Mouse (Mus musculus): ENCODE measurements around the gene Zfp526.

Gene Zfp526

GRCm38 (mm10) chr7:25267751-25268463 lies 46.7 kb downstream of the Zfp526 start:
- peak; percentile 100 for DNase-seq (ENCODE audit: low spot score)

- DNase-seq (ENCODE audit: low spot score) = no peak
These were observed 47.4 kb downstream of the Zfp526 start for GRCm38 (mm10) chr7:25268588-25268987.

- no peak for DNase-seq (ENCODE audit: low spot score)
These were observed 47.8 kb downstream of the Zfp526 start for GRCm38 (mm10) chr7:25269029-25269428.

GRCm38 (mm10) chr7:25269545-25270271 lies 48.5 kb downstream of the Zfp526 start:
- DNase-seq (ENCODE audit: low spot score) = no peak

GRCm38 (mm10) chr7:25270652-25271633 lies 49.7 kb downstream of the Zfp526 start:
- DNase-seq (ENCODE audit: low spot score) = no peak

- no peak for DNase-seq (ENCODE audit: low spot score)
These were observed 50.6 kb downstream of the Zfp526 start for GRCm38 (mm10) chr7:25271651-25272444.

GRCm38 (mm10) chr7:25272445-25273258 lies 51.4 kb downstream of the Zfp526 start:
- DNase-seq (ENCODE audit: low spot score) = no peak

- DNase-seq (ENCODE audit: low spot score) = no peak
These were observed 52.3 kb downstream of the Zfp526 start for GRCm38 (mm10) chr7:25273259-25274241.

- no peak for DNase-seq (ENCODE audit: low spot score)
These were observed 53.3 kb downstream of the Zfp526 start for GRCm38 (mm10) chr7:25274571-25274970.

GRCm38 (mm10) chr7:25274996-25275395 lies 53.8 kb downstream of the Zfp526 start:
- DNase-seq (ENCODE audit: low spot score) = no peak

- no peak for DNase-seq (ENCODE audit: low spot score)
These were observed 54.5 kb downstream of the Zfp526 start for GRCm38 (mm10) chr7:25275555-25276298.

Measured in left cerebral cortex, adult 11 months (tissue).